Mouse (Mus musculus) gastrocnemius, postnatal 10 days (tissue): Measurements from ENCODE around the gene Slc48a1. TPM values are rescaled to one million over a fixed set of nuclear protein-coding genes. Genes with fewer than 3 reads are reported as not detected.
A peak's percentile ranks its signal among the peaks of the same experiment; 100 is the strongest.

ENCODE experiments used
- DNase-seq: peaks from one replicate; pipeline ENCODE4 v3.0.0; 2021; ENCODE audit warnings: mixed read lengths
- total RNA-seq, 2 experiments: library from RNA; stranded (reverse); gene quantifications; 2 replicates each; pipeline ENCODE4 v1.2.3; 2021

Slc48a1 gene
- total RNA-seq, 2 experiments from 2014 or later: 34.5 to 42.6 TPM

DNA sequence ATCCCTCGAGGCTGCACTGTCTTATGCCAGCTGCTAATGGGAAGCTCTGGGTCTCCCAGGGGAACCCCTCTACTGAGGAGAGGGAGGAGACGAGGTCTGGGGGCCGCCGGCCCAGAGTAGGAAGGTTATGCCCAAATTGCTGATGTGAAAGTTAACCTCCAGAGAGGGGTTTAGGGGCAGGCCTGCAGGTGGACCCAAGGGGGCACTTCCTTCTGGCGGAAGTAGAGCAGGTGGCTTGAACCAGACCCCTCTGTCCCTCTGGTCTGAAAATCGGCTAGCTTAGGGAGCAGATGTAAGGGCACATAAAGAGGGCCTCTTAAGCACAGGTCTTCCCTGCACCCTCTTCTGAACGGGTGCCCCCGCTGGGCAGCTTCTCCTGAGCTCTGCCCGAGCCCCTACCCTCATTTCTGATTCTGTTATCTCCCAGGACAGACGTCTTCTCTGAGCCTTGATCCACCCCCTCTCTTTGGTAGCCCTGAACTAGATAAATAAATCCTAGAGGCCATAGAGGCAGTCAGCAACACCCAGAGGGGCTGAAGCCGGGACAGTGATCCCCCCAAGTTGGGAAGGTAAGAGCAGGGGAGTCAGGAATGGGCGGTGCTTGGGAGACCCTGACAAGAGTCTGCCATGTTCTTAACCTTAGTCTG is 47.7 kb downstream of the Slc48a1 start:
- no peak for DNase-seq

DNA sequence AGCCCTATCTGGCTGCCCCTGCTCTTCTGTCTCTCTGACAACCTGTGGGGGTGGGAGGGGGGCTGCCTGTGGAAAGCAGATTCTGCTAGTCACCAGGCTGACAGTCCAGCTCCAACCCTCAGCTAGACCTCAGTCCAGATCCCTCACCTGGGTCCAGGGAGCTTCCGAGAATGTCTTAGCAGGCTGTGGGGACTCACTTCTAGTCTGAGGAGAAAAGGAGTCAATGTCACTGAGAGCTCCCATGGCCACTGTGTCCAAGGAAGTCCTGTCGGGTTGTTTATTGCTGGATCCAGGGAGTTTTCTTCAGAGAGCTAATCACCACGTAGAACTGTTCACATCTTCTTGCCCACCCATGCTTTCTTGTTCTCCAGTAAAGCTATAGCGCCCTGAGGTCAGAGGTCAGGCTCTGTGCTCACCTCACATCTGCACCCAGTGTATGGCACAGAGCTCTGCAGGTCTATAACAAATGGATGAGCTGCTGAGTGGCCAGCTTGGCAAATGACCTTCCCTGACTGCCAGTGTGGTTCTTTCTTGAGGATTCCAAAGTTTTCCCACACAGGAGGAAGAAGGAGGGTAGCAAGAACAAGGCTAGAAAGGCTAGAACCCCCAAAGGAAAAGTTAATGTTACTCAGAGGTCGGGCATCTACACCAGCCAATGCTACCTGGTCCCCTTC is 48.4 kb downstream of the Slc48a1 start:
- DNase-seq: no peak

DNA sequence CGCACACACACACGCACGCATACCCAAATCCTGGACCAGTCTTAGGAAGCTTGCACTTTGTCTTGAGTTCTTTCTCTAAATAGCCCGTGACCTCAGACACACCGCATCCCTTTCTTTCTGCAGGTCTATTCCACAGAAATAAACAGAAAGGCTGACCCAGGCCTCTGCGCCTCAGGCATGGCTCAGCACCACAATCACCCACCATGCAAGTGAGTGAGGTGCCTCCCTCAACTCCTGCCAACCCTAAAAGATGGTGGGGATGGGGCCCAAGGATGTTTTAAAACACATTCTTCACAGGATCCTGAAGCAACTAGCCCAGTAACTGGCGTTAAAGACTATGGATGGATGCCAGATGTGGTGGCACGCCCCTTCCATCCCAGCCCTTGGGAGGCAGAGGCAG is 49.1 kb downstream of the Slc48a1 start:
- no peak for DNase-seq

DNA sequence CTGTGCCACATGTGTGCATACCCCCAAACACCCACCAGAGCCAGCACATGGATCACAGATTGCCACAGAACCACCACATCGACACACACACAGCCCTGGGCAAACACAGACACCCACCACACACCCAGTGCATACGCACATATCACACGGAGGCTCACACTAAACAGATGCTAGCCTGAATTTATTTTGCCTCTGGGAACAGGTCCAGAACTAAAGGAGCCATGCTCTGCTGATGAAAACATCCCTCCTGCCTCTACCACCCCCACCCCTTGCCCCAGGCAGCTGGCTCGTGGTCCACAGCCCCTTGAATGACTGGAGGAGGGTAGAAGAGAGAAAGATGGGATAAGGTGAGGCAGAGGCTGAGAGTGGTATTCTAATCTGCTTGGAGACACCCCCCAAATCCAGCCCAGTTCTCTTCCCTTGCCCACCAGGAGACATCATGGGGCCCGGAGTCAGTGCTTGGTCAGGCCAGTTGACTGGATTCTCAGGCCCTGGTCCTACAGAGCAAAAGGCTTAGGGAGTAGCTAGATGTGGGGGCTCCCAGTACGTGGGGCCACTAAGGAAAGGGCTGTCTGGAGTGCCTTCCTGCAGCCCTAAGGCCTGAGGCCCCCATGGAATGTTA is 50.0 kb downstream of the Slc48a1 start:
- DNase-seq: no peak

DNA sequence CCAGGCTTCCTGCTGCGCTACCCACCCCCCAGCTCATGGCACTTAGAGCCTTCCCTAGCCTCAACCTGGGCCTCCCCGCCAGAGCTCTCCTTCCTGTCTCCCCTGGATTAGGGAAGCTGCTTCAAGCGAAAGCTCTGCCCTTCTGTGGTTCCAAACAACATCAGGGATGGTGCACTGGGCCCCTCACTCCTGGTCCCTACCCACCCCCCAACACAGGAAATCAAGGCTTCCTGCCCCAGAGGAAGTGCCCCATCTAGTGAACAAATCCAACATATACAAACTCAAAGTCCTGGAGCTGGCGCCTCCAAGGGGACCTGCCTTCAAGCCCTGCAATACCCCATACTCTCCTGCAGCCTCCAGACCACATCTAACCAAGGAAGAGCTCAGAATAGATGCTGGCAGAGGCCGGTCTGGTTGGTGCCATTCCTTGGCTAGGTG is 50.6 kb downstream of the Slc48a1 start:
- no peak for DNase-seq

DNA sequence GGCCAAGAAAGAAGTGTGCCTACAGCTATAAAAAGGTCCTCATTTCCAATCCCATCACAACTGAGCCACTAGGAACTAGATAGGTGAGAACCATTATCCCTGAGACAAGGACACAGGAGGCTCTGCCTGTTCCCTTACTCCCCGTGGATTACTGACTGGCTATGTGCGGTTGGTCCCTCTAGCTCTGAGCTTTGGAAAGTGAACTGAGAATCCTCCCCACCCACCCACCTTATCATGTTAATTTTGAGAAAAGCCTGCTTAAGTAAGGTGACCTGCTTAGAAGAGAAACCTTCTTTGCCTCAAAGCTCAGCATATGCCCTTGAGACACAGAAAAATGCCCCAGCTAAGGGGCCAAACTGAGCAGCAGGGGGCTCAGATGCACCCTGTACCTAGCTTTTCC is 51.1 kb downstream of the Slc48a1 start:
- DNase-seq: no peak

DNA sequence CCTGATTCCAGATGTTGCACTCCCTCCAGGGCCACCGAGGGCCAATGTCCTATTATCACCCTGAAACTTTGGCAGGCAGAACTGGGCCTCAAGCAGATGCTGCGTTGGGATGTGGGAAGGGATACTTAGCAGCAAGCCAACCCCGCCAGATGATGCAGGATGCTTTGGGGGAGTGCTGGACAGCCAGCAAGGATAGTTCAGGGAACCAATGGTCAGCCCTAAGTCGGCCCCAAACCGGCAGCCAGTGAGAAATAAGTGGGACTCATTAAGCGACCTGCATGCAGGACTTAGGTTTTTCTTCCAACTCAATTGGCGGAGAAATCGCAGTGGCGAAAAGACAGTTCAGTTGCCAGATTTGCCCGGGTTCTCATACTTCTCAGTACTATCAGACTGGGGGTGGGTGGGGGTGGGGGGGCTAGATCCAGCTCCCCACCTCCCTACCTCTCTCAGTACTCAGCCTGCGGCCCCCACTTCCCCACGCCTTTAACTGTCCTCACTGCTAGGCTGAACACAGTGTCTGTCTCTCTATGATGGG is 52.0 kb downstream of the Slc48a1 start:
- DNase-seq: no peak

DNA sequence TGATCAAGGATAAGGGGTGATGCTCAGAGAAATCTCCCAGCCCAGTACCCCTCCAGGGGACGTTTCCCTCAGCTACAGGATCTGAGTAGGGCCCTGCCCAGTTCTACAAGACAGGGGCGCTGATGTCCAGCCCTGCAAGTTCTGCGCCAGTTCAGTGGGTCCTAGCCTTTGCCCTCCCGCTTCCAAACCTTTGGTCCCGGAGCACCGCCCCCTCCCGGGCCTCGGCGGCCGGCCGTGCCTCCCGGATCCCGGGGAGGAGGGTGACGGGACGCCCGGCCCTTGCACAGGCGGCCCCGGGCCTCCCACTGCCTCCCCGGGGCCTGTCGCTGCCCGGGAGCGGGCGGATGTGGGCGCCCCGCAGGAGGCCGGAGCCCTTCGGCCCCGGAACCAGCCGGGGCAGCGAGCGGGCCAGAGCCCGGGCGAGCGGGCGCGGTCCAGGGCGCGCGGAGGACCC is 52.5 kb downstream of the Slc48a1 start:
- DNase-seq: peak; percentile 60

DNA sequence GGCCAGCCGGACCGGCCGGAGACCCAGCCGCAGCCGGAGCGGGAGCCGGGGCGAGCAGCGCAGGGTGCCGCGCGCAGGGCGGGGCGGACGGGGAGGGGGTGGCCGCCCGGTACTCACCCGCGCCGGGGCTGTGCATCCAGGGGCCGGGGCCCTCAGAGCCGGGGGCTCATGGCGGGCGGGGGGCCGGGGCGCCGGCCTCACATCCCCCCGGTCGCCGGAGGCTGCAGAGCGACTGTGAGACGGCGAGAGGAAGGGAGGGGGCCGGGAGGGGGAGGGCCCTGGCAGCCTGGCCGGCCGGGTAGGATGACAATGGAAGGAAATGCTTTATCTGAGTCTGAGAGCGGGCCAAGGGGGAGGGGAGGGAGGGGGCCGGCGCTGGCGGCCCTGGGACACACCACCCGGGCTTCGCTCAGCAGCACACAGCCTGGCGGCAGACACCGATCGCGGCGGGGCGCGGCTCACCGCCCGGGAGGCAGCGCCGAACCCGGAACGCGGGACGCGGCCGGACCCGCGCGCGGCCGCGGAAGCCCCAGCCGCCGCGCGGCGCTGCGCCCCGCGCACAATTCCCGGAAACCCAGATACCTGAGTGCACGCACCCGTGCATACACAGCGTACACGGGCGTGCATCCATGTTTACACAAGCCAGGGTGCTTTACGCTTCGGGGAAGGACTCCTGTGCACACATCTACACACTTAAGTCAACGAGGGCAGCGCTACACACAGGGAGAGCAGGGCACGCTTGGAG is 53.1 kb downstream of the Slc48a1 start:
- peak; percentile 67 for DNase-seq

DNA sequence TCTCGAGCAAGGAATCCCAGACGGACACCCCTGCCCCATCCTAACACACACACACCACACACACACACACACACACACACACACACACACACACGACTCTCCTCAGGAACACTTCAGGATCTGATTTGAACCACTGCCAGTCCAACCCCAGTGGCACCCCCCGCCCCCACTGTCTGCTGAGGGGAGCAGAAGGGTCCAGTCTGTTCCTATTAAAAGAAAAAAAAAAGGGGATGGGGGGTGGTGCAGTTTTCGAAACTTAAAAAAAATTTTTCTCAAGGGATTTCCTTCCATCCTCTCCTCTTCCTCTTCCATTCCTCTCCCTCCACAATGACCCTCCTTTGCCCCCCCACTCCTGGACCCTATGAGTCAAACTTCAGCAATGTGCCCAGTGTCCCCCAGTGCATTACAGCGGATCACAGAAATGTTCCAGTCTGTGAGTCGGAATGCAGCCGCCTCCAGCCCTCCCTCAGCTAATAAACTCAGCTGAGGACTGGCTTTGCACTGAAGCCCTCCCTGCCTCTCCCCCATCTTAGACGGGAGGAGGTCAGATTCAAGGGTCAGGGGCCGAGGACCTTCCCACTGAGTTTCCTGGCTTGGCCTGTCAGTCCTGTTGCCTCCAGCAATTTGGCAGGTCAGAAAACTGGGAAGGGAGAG is 53.8 kb downstream of the Slc48a1 start:
- no peak for DNase-seq

DNA sequence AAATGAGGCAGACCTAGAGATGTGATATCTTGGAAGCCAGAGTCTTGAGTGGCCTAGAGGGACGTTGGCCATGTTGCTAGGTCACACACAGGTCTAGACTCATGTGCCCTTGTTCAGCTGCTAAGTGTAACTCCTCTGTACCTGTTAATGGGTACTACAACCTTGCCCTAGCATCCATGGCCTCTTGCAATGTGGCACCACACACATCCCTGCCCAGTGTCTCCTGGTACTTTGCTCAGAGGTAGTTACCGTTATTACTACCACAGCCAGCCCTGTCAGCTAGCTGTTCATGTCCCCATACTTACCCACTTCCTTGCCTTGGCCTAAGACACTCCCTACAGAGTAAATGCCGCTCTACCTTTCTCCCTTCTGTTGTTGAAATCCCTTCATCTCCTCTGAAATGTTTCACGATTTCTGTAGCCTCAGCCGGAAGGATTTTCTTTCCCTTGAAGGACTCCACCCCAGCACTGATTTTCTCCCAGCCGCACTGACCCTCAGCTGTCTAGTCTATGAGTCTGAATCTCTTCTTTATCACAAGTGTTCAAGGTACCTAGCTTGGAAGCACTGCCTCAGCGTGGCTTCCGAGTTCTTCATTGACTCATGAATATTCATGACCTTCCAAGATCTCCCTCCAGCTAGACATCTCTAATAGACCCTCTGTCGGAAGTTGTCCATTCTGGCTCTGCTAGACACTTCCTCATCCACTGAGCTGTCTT is 54.6 kb downstream of the Slc48a1 start:
- no peak for DNase-seq

DNA sequence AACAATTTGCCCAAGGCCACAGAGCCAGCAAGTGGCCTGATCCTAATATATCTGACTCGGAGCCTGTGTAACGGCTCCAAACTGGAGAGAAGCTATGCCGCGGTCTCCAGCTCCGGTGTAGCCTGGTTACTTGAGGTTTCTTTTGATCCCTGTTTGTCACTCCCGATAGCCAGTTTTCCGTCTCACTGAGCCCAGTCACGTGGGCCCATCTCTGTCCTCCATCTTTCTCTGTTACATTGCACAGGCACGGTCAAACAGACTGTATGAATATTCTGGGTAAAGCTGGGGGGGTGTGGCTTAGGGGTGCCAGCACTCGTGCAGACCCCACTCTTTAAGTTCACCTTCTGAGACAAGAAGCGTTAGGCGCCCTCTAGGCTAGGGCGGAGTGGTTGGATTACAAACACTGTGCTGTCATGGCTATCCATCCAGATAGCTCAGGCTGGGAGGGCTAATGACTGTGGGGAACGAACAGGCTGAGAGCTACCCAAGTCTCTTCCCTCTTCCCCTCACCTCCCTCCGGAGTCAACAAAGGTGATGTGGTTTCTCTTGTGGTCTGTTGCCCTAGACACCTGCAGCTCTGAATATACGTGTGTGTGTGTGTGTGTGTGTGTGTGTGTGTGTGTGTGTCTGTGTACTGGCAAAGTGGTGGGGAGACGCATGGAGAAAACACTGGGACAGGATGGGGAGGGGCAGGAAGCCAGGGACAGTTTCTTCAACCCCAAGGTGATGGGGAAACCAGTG is 58.0 kb downstream of the Slc48a1 start:
- no peak for DNase-seq

DNA sequence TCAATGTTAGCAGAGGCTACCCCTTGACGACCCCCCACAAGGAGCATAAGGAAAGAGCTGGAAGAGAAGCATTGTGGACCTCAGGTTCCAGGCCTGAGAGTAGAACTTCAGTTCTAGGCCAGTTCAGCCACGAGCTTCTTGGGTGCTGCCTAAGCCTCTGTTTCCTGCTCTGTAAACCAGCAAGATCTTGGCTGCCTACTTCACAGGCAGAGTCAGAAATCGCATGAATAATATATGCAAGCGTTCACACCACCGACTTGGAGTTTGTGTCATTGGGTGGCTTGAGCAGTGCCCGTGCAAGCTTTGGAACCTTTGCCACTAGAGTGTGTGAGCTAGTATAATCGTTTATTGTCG is 58.6 kb downstream of the Slc48a1 start:
- no peak for DNase-seq

DNA sequence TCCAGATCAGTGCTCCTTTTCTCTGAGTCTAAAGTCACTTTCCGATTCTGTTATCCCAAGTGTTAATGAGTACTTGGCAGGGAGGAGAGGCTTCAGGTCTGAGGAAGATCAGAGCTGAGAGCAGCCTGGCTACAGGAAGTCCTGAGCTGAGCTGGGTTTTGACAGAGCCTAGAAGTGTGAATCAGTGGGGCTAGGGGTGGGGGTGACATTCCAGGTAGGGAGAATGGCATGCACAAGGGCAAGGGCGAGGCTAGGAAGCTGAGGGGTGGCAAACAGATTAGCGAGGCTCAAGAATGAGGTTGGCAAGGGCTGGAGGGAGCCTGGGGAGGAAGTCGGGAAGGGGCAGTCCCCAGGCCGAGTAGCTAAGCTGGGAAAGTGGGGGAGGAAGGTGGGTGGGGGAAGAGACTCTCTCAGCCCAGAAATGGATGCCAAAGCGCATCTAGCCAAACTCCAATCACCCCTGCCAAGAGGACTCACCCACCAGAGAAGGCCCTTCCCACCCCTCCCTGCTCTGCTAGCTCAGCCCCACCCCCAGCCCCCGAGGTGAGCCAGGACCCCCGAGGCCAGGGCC is 59.3 kb downstream of the Slc48a1 start:
- no peak for DNase-seq

DNA sequence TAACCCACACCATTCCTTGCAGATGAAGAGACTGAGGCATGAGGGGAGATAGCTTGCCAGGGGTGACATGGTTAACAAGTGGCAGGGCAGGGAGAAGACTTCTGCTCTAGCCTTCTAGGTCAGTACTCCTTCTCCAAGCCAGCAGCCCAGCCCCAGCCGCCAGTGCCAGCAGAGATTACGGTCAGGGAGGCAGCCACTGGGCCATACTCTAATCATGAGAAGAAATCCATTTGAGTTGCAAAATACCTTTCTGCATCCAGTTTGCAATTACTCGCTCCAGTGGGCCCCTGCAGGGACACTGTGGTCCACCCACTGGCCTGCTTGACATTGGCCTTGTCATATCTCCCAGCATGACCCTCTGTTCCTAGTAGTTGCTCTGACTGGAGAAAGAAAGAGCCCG is 60.1 kb downstream of the Slc48a1 start:
- DNase-seq: no peak

DNA sequence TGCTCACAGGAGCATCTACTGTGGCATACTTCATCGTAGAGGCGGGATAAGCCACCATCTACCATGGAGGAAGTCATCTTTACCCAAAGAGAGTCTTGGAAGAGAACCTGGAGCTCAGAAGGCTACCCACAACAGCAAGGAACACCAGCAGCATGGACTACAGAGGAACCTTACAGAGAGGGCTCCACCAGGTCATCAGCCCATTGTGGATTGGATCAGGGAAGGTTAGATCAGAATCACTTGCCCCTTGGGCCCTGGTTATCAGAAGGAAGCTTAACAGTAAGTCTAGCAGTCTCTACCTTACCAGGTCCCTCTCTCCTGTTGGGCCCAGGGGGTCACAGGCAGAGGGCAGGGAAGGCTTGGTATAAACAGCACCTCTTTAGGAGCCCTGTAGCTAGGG is 60.7 kb downstream of the Slc48a1 start:
- DNase-seq: no peak

DNA sequence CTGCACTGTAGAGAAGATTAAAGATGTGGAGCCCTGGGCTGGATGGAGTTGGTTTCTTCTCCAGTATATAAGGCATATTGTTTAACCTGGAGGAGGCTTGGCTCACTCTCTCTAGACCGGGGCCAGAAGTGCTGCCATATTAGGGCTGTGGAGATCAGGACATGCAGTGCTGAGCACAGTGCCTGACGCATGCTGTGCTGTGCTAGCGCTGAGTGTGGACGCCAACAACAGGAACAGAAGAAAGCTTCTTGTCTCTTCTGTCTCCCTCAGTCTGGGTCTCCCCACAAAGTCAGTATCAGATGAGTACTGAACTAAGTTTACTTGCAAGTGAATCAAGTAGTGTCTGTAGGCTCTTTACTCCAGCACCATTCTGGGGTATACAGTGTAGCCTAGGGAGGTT is 61.2 kb downstream of the Slc48a1 start:
- no peak for DNase-seq

DNA sequence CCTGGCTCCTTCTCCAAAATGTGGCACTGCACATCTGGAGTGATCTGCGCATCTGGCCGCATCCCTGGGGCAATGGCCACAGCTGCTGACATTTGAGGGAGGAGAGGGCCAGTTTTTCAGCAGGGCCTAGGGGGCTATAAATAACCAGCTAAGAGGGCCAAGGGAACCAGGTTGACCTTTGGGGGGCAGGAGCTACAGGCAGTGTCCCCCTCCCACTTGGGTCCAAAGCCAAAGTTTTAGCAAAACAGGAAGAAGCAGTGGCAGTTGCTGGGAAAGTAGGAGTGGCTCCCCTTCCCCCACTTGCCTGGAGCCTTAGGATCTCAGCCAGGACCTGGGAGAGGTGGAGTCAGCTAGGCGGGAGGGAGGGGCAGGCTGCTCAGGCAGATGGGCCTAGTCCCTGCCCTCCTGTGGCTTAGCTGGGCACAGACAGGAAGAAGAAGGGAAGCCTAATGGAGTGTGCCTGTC is 61.7 kb downstream of the Slc48a1 start:
- peak; percentile 54 for DNase-seq

DNA sequence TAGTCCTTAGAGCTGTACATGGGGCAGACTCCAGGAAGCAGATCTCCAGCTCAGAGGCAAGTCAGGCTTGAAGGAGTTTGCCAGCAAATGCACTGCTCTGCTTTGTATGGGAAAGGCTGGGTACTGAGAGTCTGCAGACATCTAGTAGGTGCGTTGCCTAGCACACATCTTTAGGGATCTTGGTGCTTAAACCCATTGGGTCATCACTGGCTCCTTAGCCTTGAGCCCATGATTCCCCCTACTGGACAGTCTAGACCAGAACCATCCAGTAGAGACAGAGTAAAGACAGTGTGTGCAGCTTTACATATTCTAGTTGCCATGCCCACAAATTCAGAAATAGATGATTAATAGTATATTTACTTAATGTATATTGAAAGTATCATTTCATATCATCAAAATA is 62.5 kb downstream of the Slc48a1 start:
- no peak for DNase-seq

DNA sequence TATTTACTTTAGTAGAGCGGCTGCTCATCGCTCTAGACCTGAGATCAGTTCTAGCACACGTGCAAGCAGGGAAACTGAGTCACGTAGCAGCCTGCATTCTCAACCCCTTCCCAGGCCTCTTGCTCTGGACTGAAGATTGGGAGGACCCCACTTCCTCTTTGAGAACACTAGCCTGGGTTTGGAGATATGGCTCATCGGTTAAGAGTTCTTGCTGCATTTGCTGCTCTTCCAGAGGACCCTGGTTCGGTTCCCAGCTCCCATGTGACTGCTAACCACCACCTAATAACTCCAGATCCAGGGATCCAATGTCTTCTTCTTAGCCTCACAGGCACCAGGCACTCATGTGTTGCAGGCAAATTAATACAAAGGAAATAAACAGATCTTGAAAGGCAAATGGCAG is 63.1 kb downstream of the Slc48a1 start:
- no peak for DNase-seq
